ENCODE assay signal across 7 mouse cellular contexts in genomic region chr17:35234903-35235302, GRCm38 (mm10). TPM values are rescaled to one million over a fixed set of nuclear protein-coding genes. Genes with fewer than 3 reads are reported as not detected.
A peak's percentile ranks its signal among the peaks of the same experiment; 100 is the strongest.
DNase-seq lines count a peak whose midpoint lies in the region; ATAC-seq lines count a peak whose summit lies in the region.

No protein-coding gene starts in this region.

- H3K27ac ChIP-seq in hindbrain, embryonic 10.5 days: peak overlapping the region; percentile 98
- H3K27ac ChIP-seq in neural tube, embryonic 12.5 days: peak overlapping the region; percentile 87

- H3K27me3 ChIP-seq in hindbrain, embryonic 10.5 days (ENCODE audit: insufficient read depth, poor library complexity, severe bottlenecking): no peaks in the 10 kb centered on the region
- no peaks in the 10 kb centered on the region for H3K27me3 ChIP-seq in neural tube, embryonic 12.5 days (replicated peaks)

- H3K4me2 ChIP-seq in neural tube, embryonic 12.5 days (replicated peaks): peak overlapping the region; percentile 90

- WGBS in hindbrain, embryonic 10.5 days: 4% methylated on average over 31 of the region's 31 CpGs
- 4% methylated on average over 31 of the region's 31 CpGs for WGBS in neural tube, embryonic 12.5 days

- DNase-seq in urinary bladder, postnatal 36 days (ENCODE audit: low spot score in 2 of 2): peak; percentile 40 to 46
- DNase-seq in urinary bladder, postnatal 25 days (ENCODE audit: low spot score): no peak
- DNase-seq in embryo, embryonic 11 days: peak; percentile 71
- peak; percentile 69 for DNase-seq in hindbrain, embryonic 10.5 days (ENCODE audit: low spot score)
- peak; percentile 49 for DNase-seq in liver

- peak overlapping the region; percentile 81 for H3K9ac ChIP-seq in neural tube, embryonic 12.5 days

- peaks cover 40% of the 10 kb centered on the region for H3K4me1 ChIP-seq in hindbrain, embryonic 10.5 days (replicated peaks)
- H3K4me1 ChIP-seq in neural tube, embryonic 12.5 days: peaks cover 31% of the 10 kb centered on the region

- peaks cover 34% of the 10 kb centered on the region for H3K36me3 ChIP-seq in hindbrain, embryonic 10.5 days
- H3K36me3 ChIP-seq in neural tube, embryonic 12.5 days: peaks cover 11% of the 10 kb centered on the region

- H3K9me3 ChIP-seq in hindbrain, embryonic 10.5 days: no peaks in the 10 kb centered on the region
- H3K9me3 ChIP-seq in neural tube, embryonic 12.5 days: no peaks in the 10 kb centered on the region

- ATAC-seq in neural tube, embryonic 12.5 days (ENCODE audit: low FRiP score, low read depth): peak; percentile 23; the same call in 1 of the 2 replicates
- ATAC-seq in megakaryocyte progenitor cell, adult 5-6 weeks (replicated peaks; ENCODE audit: poor library complexity): no peak

- peak overlapping the region; percentile 74 for H3K4me3 ChIP-seq in hindbrain, embryonic 10.5 days
- H3K4me3 ChIP-seq in neural tube, embryonic 12.5 days: peak overlapping the region; percentile 58

RNA-seq across cellular contexts. Expression of gene Nfkbil1, which starts 0.7 kb away (rescaled TPM):
- polyA plus RNA-seq in hindbrain, embryonic 10.5 days (2016; fragmentation: Nextera tagmentation; extraction: Ambion mirVana): 10.2 and 11.6 TPM in 2 replicates
- polyA plus RNA-seq in neural tube, embryonic 12.5 days (2016; fragmentation: Nextera tagmentation; extraction: Ambion mirVana): 10.6 and 11.5 TPM in 2 replicates
- 1.9 and 3.1 TPM in 2 replicates for total RNA-seq in megakaryocyte progenitor cell, adult 5-6 weeks (2015)
- total RNA-seq in megakaryocyte progenitor cell, adult 5-6 weeks (2017): 6.7 and 8.0 TPM in 2 replicates

RNA-seq across cellular contexts. Expression of gene Atp6v1g2, which starts 1.4 kb away (rescaled TPM):
- 7.6 and 12.9 TPM in 2 replicates for polyA plus RNA-seq in hindbrain, embryonic 10.5 days (2016; fragmentation: Nextera tagmentation; extraction: Ambion mirVana)
- 26.2 and 28.4 TPM in 2 replicates for polyA plus RNA-seq in neural tube, embryonic 12.5 days (2016; fragmentation: Nextera tagmentation; extraction: Ambion mirVana)
- total RNA-seq in megakaryocyte progenitor cell, adult 5-6 weeks (2015): 4.1 and 6.9 TPM in 2 replicates
- 1.1 and 2.4 TPM in 2 replicates for total RNA-seq in megakaryocyte progenitor cell, adult 5-6 weeks (2017)

RNA-seq across cellular contexts. Expression of gene Ddx39b, which starts 6.6 kb away (rescaled TPM):
- 661 and 692 TPM in 2 replicates for polyA plus RNA-seq in hindbrain, embryonic 10.5 days (2016; fragmentation: Nextera tagmentation; extraction: Ambion mirVana)
- polyA plus RNA-seq in neural tube, embryonic 12.5 days (2016; fragmentation: Nextera tagmentation; extraction: Ambion mirVana): 511 and 522 TPM in 2 replicates
- 289 and 314 TPM in 2 replicates for total RNA-seq in megakaryocyte progenitor cell, adult 5-6 weeks (2015)
- 188 and 193 TPM in 2 replicates for total RNA-seq in megakaryocyte progenitor cell, adult 5-6 weeks (2017)

RNA-seq across cellular contexts. Expression of gene Gm16181, which starts 14.3 kb away (rescaled TPM):
- polyA plus RNA-seq in hindbrain, embryonic 10.5 days (2016; fragmentation: Nextera tagmentation; extraction: Ambion mirVana): 0.42 and 0.46 TPM in 2 replicates
- polyA plus RNA-seq in neural tube, embryonic 12.5 days (2016; fragmentation: Nextera tagmentation; extraction: Ambion mirVana): not detected in 2 replicates
- not detected in 2 replicates for total RNA-seq in megakaryocyte progenitor cell, adult 5-6 weeks (2015)
- not detected in 2 replicates for total RNA-seq in megakaryocyte progenitor cell, adult 5-6 weeks (2017)

RNA-seq across cellular contexts. Expression of gene H2-D1, which starts 27.6 kb away (rescaled TPM):
- polyA plus RNA-seq in hindbrain, embryonic 10.5 days (2016; fragmentation: Nextera tagmentation; extraction: Ambion mirVana): 54.3 and 60.1 TPM in 2 replicates
- polyA plus RNA-seq in neural tube, embryonic 12.5 days (2016; fragmentation: Nextera tagmentation; extraction: Ambion mirVana): 55.7 and 58.8 TPM in 2 replicates
- total RNA-seq in megakaryocyte progenitor cell, adult 5-6 weeks (2015): 248 and 262 TPM in 2 replicates
- 464 and 467 TPM in 2 replicates for total RNA-seq in megakaryocyte progenitor cell, adult 5-6 weeks (2017)
